Mouse (Mus musculus): ENCODE results near the gene Xrcc1. TPM values are rescaled to one million over a fixed set of nuclear protein-coding genes. Genes with fewer than 3 reads are reported as not detected.

Gene Xrcc1
- polyA plus RNA-seq, 1 experiment from 2014 or later, result 55.0 TPM

- no peaks in the 10 kb centered on the region for H3K9me3 ChIP-seq (ENCODE audit: control insufficient read depth, low read length)
- no peak overlapping the region for H3K4me2 ChIP-seq (ENCODE audit: low read length)
- H3K36me3 ChIP-seq (ENCODE audit: control insufficient read depth, insufficient read depth, low read length), result no peaks in the 10 kb centered on the region
- H3K9ac ChIP-seq (replicated peaks; ENCODE audit: low read length), result no peak overlapping the region
- 88% methylated on average over 2 of the region's 2 CpGs for WGBS
- peaks cover 8% of the 10 kb centered on the region; the same call in 1 of the 2 replicates for H3K4me1 ChIP-seq (ENCODE audit: control insufficient read depth, insufficient read depth, low read length)
- ATAC-seq (ENCODE audit: low FRiP score, low TSS enrichment) (no peak), DNase-seq (no peak)
- no peak overlapping the region for H3K27ac ChIP-seq (replicated peaks; ENCODE audit: low read depth, low read length)
- no peak overlapping the region for H3K4me3 ChIP-seq (replicated peaks; ENCODE audit: low read depth, low read length)
- H3K27me3 ChIP-seq (ENCODE audit: control insufficient read depth, insufficient read depth, low read length), result peaks cover 5% of the 10 kb centered on the region; the same call in 1 of the 2 replicates
Observed at GRCm38 (mm10) chr7:24595464-24595863, 49.4 kb downstream of the Xrcc1 start.

- ATAC-seq (ENCODE audit: low FRiP score, low TSS enrichment) (no peak), DNase-seq (no peak)
- Histone ChIP-seq H3K27me3 (ENCODE audit: control insufficient read depth, insufficient read depth, low read length) (peaks cover 5% of the 10 kb centered on the region; the same call in 1 of the 2 replicates), H3K4me1 (ENCODE audit: control insufficient read depth, insufficient read depth, low read length) (peaks cover 13% of the 10 kb centered on the region; the same call in 1 of the 2 replicates), H3K9ac (replicated peaks; ENCODE audit: low read length) (no peak overlapping the region), H3K27ac (replicated peaks; ENCODE audit: low read depth, low read length) (no peak overlapping the region), H3K4me3 (replicated peaks; ENCODE audit: low read depth, low read length) (no peak overlapping the region), H3K36me3 (ENCODE audit: control insufficient read depth, insufficient read depth, low read length) (no peaks in the 10 kb centered on the region), H3K4me2 (ENCODE audit: low read length) (no peak overlapping the region), H3K9me3 (ENCODE audit: control insufficient read depth, low read length) (no peaks in the 10 kb centered on the region)
- 72% methylated on average over 4 of the region's 4 CpGs for WGBS
Observed at GRCm38 (mm10) chr7:24598121-24598520, 52.0 kb downstream of the Xrcc1 start.

GRCm38 (mm10) chr7:24599211-24600067 lies 53.4 kb downstream of the Xrcc1 start:
- H3K9me3 ChIP-seq (ENCODE audit: control insufficient read depth, low read length), result no peaks in the 10 kb centered on the region
- H3K9ac ChIP-seq (replicated peaks; ENCODE audit: low read length), result no peak overlapping the region
- H3K4me2 ChIP-seq (ENCODE audit: low read length), result no peak overlapping the region
- H3K36me3 ChIP-seq (ENCODE audit: control insufficient read depth, insufficient read depth, low read length), result no peaks in the 10 kb centered on the region
- 81% methylated on average over 15 of the region's 15 CpGs for WGBS
- ATAC-seq (ENCODE audit: low FRiP score, low TSS enrichment) (no peak), DNase-seq (no peak)
- H3K4me1 ChIP-seq (ENCODE audit: control insufficient read depth, insufficient read depth, low read length), result 0 out of 2 replicates have a peak, but pooled peaks cover 8% of the 10 kb centered on the region
- H3K27ac ChIP-seq (replicated peaks; ENCODE audit: low read depth, low read length), result no peak overlapping the region
- peaks cover 5% of the 10 kb centered on the region; the same call in 1 of the 2 replicates for H3K27me3 ChIP-seq (ENCODE audit: control insufficient read depth, insufficient read depth, low read length)
- no peak overlapping the region for H3K4me3 ChIP-seq (replicated peaks; ENCODE audit: low read depth, low read length)

GRCm38 (mm10) chr7:24600941-24601597 lies 55.0 kb downstream of the Xrcc1 start:
- H3K36me3 ChIP-seq (ENCODE audit: control insufficient read depth, insufficient read depth, low read length), result no peaks in the 10 kb centered on the region
- H3K4me3 ChIP-seq (replicated peaks; ENCODE audit: low read depth, low read length), result peak overlapping the region; percentile 19; the same call in 1 of the 2 replicates
- 0 out of 2 replicates have a peak overlapping the region, but pooled peaks have one; percentile 49 for H3K27ac ChIP-seq (replicated peaks; ENCODE audit: low read depth, low read length)
- DNase-seq (peak; percentile 99), ATAC-seq (ENCODE audit: low FRiP score, low TSS enrichment) (peak; percentile 89; the same call in 1 of the 2 replicates)
- H3K9ac ChIP-seq (replicated peaks; ENCODE audit: low read length), result peak overlapping the region; percentile 42
- H3K27me3 ChIP-seq (ENCODE audit: control insufficient read depth, insufficient read depth, low read length), result no peaks in the 10 kb centered on the region
- no peaks in the 10 kb centered on the region for H3K9me3 ChIP-seq (ENCODE audit: control insufficient read depth, low read length)
- peak overlapping the region; percentile 49 for H3K4me2 ChIP-seq (ENCODE audit: low read length)
- H3K4me1 ChIP-seq (ENCODE audit: control insufficient read depth, insufficient read depth, low read length), result 0 out of 2 replicates have a peak, but pooled peaks cover 8% of the 10 kb centered on the region
- 5% methylated on average over 13 of the region's 13 CpGs for WGBS

- DNase-seq, result no peak
- Histone ChIP-seq H3K4me2 (ENCODE audit: low read length) (no peak overlapping the region), H3K27me3 (ENCODE audit: control insufficient read depth, insufficient read depth, low read length) (peaks cover 11% of the 10 kb centered on the region), H3K4me1 (ENCODE audit: control insufficient read depth, insufficient read depth, low read length) (peaks cover 9% of the 10 kb centered on the region; the same call in 1 of the 2 replicates), H3K36me3 (ENCODE audit: control insufficient read depth, insufficient read depth, low read length) (no peaks in the 10 kb centered on the region), H3K4me3 (replicated peaks; ENCODE audit: low read depth, low read length) (no peak overlapping the region), H3K27ac (replicated peaks; ENCODE audit: low read depth, low read length) (no peak overlapping the region), H3K9me3 (ENCODE audit: control insufficient read depth, low read length) (no peaks in the 10 kb centered on the region), H3K9ac (replicated peaks; ENCODE audit: low read length) (no peak overlapping the region)
- no peak for ATAC-seq (ENCODE audit: low FRiP score, low TSS enrichment)
- 92% methylated on average over 7 of the region's 7 CpGs for WGBS
Observed at GRCm38 (mm10) chr7:24605561-24605960, 59.5 kb downstream of the Xrcc1 start.

- peaks cover 15% of the 10 kb centered on the region for H3K27me3 ChIP-seq (ENCODE audit: control insufficient read depth, insufficient read depth, low read length)
- H3K9ac ChIP-seq (replicated peaks; ENCODE audit: low read length), result no peak overlapping the region
- H3K27ac ChIP-seq (replicated peaks; ENCODE audit: low read depth, low read length), result no peak overlapping the region
- no peaks in the 10 kb centered on the region for H3K36me3 ChIP-seq (ENCODE audit: control insufficient read depth, insufficient read depth, low read length)
- ATAC-seq (ENCODE audit: low FRiP score, low TSS enrichment), result no peak
- H3K4me2 ChIP-seq (ENCODE audit: low read length), result no peak overlapping the region
- no peaks in the 10 kb centered on the region for H3K9me3 ChIP-seq (ENCODE audit: control insufficient read depth, low read length)
- DNase-seq, result no peak
- peaks cover 9% of the 10 kb centered on the region; the same call in 1 of the 2 replicates for H3K4me1 ChIP-seq (ENCODE audit: control insufficient read depth, insufficient read depth, low read length)
- 68% methylated on average over 7 of the region's 7 CpGs for WGBS
- no peak overlapping the region for H3K4me3 ChIP-seq (replicated peaks; ENCODE audit: low read depth, low read length)
Observed at GRCm38 (mm10) chr7:24606046-24606445, 60.0 kb downstream of the Xrcc1 start.

- H3K27me3 ChIP-seq (ENCODE audit: control insufficient read depth, insufficient read depth, low read length), result peaks cover 35% of the 10 kb centered on the region
- H3K4me3 ChIP-seq (replicated peaks; ENCODE audit: low read depth, low read length), result no peak overlapping the region
- no peak overlapping the region for H3K4me2 ChIP-seq (ENCODE audit: low read length)
- no peak overlapping the region for H3K27ac ChIP-seq (replicated peaks; ENCODE audit: low read depth, low read length)
- no peak overlapping the region for H3K9ac ChIP-seq (replicated peaks; ENCODE audit: low read length)
- no peaks in the 10 kb centered on the region for H3K9me3 ChIP-seq (ENCODE audit: control insufficient read depth, low read length)
- ATAC-seq (ENCODE audit: low FRiP score, low TSS enrichment) (peak; percentile 67), DNase-seq (peak; percentile 80)
- no peaks in the 10 kb centered on the region for H3K36me3 ChIP-seq (ENCODE audit: control insufficient read depth, insufficient read depth, low read length)
- WGBS, result 34% methylated on average over 6 of the region's 6 CpGs
- H3K4me1 ChIP-seq (ENCODE audit: control insufficient read depth, insufficient read depth, low read length), result peaks cover 10% of the 10 kb centered on the region; the same call in 1 of the 2 replicates
Observed at GRCm38 (mm10) chr7:24608017-24608416, 61.9 kb downstream of the Xrcc1 start.

- no peaks in the 10 kb centered on the region for H3K36me3 ChIP-seq (ENCODE audit: control insufficient read depth, insufficient read depth, low read length)
- peaks cover 40% of the 10 kb centered on the region for H3K27me3 ChIP-seq (ENCODE audit: control insufficient read depth, insufficient read depth, low read length)
- no peak overlapping the region for H3K4me3 ChIP-seq (replicated peaks; ENCODE audit: low read depth, low read length)
- H3K4me1 ChIP-seq (ENCODE audit: control insufficient read depth, insufficient read depth, low read length), result peaks cover 10% of the 10 kb centered on the region; the same call in 1 of the 2 replicates
- H3K27ac ChIP-seq (replicated peaks; ENCODE audit: low read depth, low read length), result no peak overlapping the region
- H3K9me3 ChIP-seq (ENCODE audit: control insufficient read depth, low read length), result no peaks in the 10 kb centered on the region
- H3K9ac ChIP-seq (replicated peaks; ENCODE audit: low read length), result no peak overlapping the region
- no peak overlapping the region for H3K4me2 ChIP-seq (ENCODE audit: low read length)
- ATAC-seq (ENCODE audit: low FRiP score, low TSS enrichment) (no peak), DNase-seq (no peak)
- 76% methylated on average over 8 of the region's 8 CpGs for WGBS
Observed at GRCm38 (mm10) chr7:24608561-24608960, 62.5 kb downstream of the Xrcc1 start.
